Mouse (Mus musculus) midbrain, embryonic 11.5 days (tissue): Measurements from ENCODE around the gene Cdt1. TPM values are rescaled to one million over a fixed set of nuclear protein-coding genes. Genes with fewer than 3 reads are reported as not detected.

Source experiments
- ATAC-seq: fragments of 200-750 bp; cut with Nextera tagmentation; 2 replicates; pipeline ENCODE4 v1.8.0; 2017; ENCODE audit warnings: moderate TSS enrichment, moderate library complexity; ENCODE audit not compliant: low FRiP score
- DNase-seq: peaks from one replicate; pipeline ENCODE4 v3.0.0; 2015; ENCODE audit warnings: low spot score; ENCODE audit errors: missing footprints
- H3K27ac ChIP-seq: fragments of 300-500 bp; sonication (generic); 2 replicates; pipeline ENCODE4 v1.5.1; 2014; ENCODE audit warnings: low read depth, low read length
- H3K27me3 ChIP-seq: fragments of 300-500 bp; sonication (generic); 2 replicates; pipeline ENCODE4 v1.6.1; 2014; ENCODE audit warnings: mild to moderate bottlenecking, low read length, moderate library complexity, mixed read lengths; ENCODE audit not compliant: control insufficient read depth, insufficient read depth
- H3K36me3 ChIP-seq: fragments of 300-500 bp; sonication (generic); 2 replicates; pipeline ENCODE4 v1.6.1; 2014; ENCODE audit warnings: mild to moderate bottlenecking, low read length, moderate library complexity, mixed read lengths; ENCODE audit not compliant: control insufficient read depth, insufficient read depth
- H3K4me1 ChIP-seq: fragments of 300-500 bp; sonication (generic); 2 replicates; pipeline ENCODE4 v1.6.1; 2014; ENCODE audit warnings: low read length; ENCODE audit not compliant: control insufficient read depth, insufficient read depth
- H3K4me2 ChIP-seq: fragments of 300-500 bp; sonication (generic); 2 replicates; pipeline ENCODE4 v1.6.1; 2014; ENCODE audit warnings: mild to moderate bottlenecking, moderate library complexity
- H3K4me3 ChIP-seq: fragments of 300-500 bp; sonication (generic); 2 replicates; pipeline ENCODE4 v1.5.1; 2014; ENCODE audit warnings: low read depth, low read length
- H3K9ac ChIP-seq: fragments of 300-500 bp; sonication (generic); 2 replicates; pipeline ENCODE4 v1.6.1; 2014; ENCODE audit warnings: low read length
- H3K9me3 ChIP-seq: fragments of 300-500 bp; sonication (generic); 2 replicates; pipeline ENCODE4 v1.6.1; 2016; ENCODE audit warnings: low read length; ENCODE audit not compliant: control insufficient read depth
- WGBS: fragments of 180-500 bp; shearing (Covaris S2); extraction: QIAGEN DNeasy Blood & Tissue Kit; methylation state at CpG from one replicate; pipeline ENCODE4 v1.1.7; 2014; 5-methylcytosine and 5-hydroxymethylcytosine counted together
- polyA plus RNA-seq: library from polyadenylated mRNA; unstranded; fragments of >200 nt; fragmentation: Nextera tagmentation; extraction: Ambion mirVana; gene quantifications from 2 replicates; pipeline ENCODE4 v1.2.1, GENCODE M21; 2014

The Cdt1 gene
- polyA plus RNA-seq, 1 experiment from 2014 or later = 35.8 TPM

- Histone ChIP-seq H3K27me3 (no peaks in the 10 kb centered on the region), H3K4me3 (no peak overlapping the region), H3K9ac (no peak overlapping the region), H3K9me3 (no peaks in the 10 kb centered on the region), H3K4me1 (peaks cover 9% of the 10 kb centered on the region), H3K4me2 (no peak overlapping the region), H3K36me3 (no peaks in the 10 kb centered on the region), H3K27ac (no peak overlapping the region)
- 93% methylated on average over 3 of the region's 3 CpGs for WGBS
- no peak for DNase-seq
- ATAC-seq = no peak
These were observed 39.9 kb upstream of the Cdt1 start for GRCm38 (mm10) chr8:122527937-122528336.

- peaks cover under 1% of the 10 kb centered on the region for H3K4me1 ChIP-seq
These were observed 38.7 kb upstream of the Cdt1 start for GRCm38 (mm10) chr8:122529159-122529558.

GRCm38 (mm10) chr8:122531312-122531711 is 36.5 kb upstream of the Cdt1 start:
- WGBS = 86% methylated on average over 8 of the region's 8 CpGs
- H3K9ac ChIP-seq = no peak overlapping the region
- no peak overlapping the region for H3K27ac ChIP-seq
- H3K9me3 ChIP-seq = no peaks in the 10 kb centered on the region
- H3K36me3 ChIP-seq = no peaks in the 10 kb centered on the region
- no peak overlapping the region for H3K4me2 ChIP-seq
- no peaks in the 10 kb centered on the region for H3K4me1 ChIP-seq
- no peak overlapping the region for H3K4me3 ChIP-seq
- DNase-seq (no peak), ATAC-seq (no peak)
- H3K27me3 ChIP-seq = no peaks in the 10 kb centered on the region

More at GRCm38 (mm10) chr8:122529159-122529558, 38.7 kb upstream of the Cdt1 start:
- no peak overlapping the region for H3K9ac ChIP-seq
- H3K36me3 ChIP-seq = no peaks in the 10 kb centered on the region
- H3K27ac ChIP-seq = no peak overlapping the region
- no peak overlapping the region for H3K4me2 ChIP-seq
- H3K4me3 ChIP-seq = no peak overlapping the region
- H3K27me3 ChIP-seq = no peaks in the 10 kb centered on the region
- no peaks in the 10 kb centered on the region for H3K9me3 ChIP-seq
- ATAC-seq = no peak
- no peak for DNase-seq
- 78% methylated on average over 4 of the region's 4 CpGs for WGBS

- H3K36me3 ChIP-seq = no peaks in the 10 kb centered on the region
- WGBS = 77% methylated on average over 6 of the region's 6 CpGs
- no peak for DNase-seq
- no peak overlapping the region for H3K4me3 ChIP-seq
- no peaks in the 10 kb centered on the region for H3K4me1 ChIP-seq
- no peak overlapping the region for H3K9ac ChIP-seq
- H3K27me3 ChIP-seq = no peaks in the 10 kb centered on the region
- ATAC-seq = no peak
- no peak overlapping the region for H3K27ac ChIP-seq
- no peaks in the 10 kb centered on the region for H3K9me3 ChIP-seq
- no peak overlapping the region for H3K4me2 ChIP-seq
These were observed 30.8 kb upstream of the Cdt1 start for GRCm38 (mm10) chr8:122537033-122537432.

- no peak for ATAC-seq
- Histone ChIP-seq H3K4me1 (no peaks in the 10 kb centered on the region), H3K4me3 (no peak overlapping the region), H3K9me3 (no peaks in the 10 kb centered on the region), H3K9ac (no peak overlapping the region), H3K4me2 (no peak overlapping the region), H3K36me3 (no peaks in the 10 kb centered on the region; the same call in 1 of the 2 replicates), H3K27me3 (no peaks in the 10 kb centered on the region), H3K27ac (no peak overlapping the region)
- WGBS = 86% methylated on average over 2 of the region's 2 CpGs
- DNase-seq = no peak
These were observed 30.0 kb upstream of the Cdt1 start for GRCm38 (mm10) chr8:122537812-122538211.

- H3K4me2 ChIP-seq = no peak overlapping the region
- H3K36me3 ChIP-seq = no peaks in the 10 kb centered on the region; the same call in 1 of the 2 replicates
- no peak overlapping the region for H3K9ac ChIP-seq
- DNase-seq (no peak), ATAC-seq (no peak)
- H3K4me3 ChIP-seq = no peak overlapping the region
- WGBS = 88% methylated on average over 9 of the region's 9 CpGs
- H3K27ac ChIP-seq = no peak overlapping the region
- H3K9me3 ChIP-seq = no peaks in the 10 kb centered on the region
- no peaks in the 10 kb centered on the region for H3K27me3 ChIP-seq
- no peaks in the 10 kb centered on the region for H3K4me1 ChIP-seq
These were observed 29.3 kb upstream of the Cdt1 start for GRCm38 (mm10) chr8:122538310-122539076.

- no peaks in the 10 kb centered on the region for H3K27me3 ChIP-seq
- 90% methylated on average over 8 of the region's 8 CpGs for WGBS
- no peak for ATAC-seq
- H3K9me3 ChIP-seq = no peaks in the 10 kb centered on the region
- H3K4me2 ChIP-seq = no peak overlapping the region
- no peak for DNase-seq
- no peak overlapping the region for H3K4me3 ChIP-seq
- H3K36me3 ChIP-seq = no peaks in the 10 kb centered on the region; the same call in 1 of the 2 replicates
- no peak overlapping the region for H3K27ac ChIP-seq
- H3K9ac ChIP-seq = no peak overlapping the region
- no peaks in the 10 kb centered on the region; the same call in 1 of the 2 replicates for H3K4me1 ChIP-seq
These were observed 23.7 kb upstream of the Cdt1 start for GRCm38 (mm10) chr8:122544138-122544537.

- no peak overlapping the region for H3K27ac ChIP-seq
- H3K9me3 ChIP-seq = no peaks in the 10 kb centered on the region
- H3K4me1 ChIP-seq = peaks cover 4% of the 10 kb centered on the region
- H3K4me2 ChIP-seq = no peak overlapping the region
- no peaks in the 10 kb centered on the region; the same call in 1 of the 2 replicates for H3K36me3 ChIP-seq
- H3K9ac ChIP-seq = no peak overlapping the region
- ATAC-seq (0 out of 2 replicates have a peak, but pooled peaks have one; percentile 40), DNase-seq (no peak)
- 83% methylated on average over 7 of the region's 7 CpGs for WGBS
- H3K4me3 ChIP-seq = no peak overlapping the region
- peaks cover 14% of the 10 kb centered on the region for H3K27me3 ChIP-seq
These were observed 21.6 kb upstream of the Cdt1 start for GRCm38 (mm10) chr8:122546066-122546755.

- WGBS = 73% methylated on average over 24 of the region's 24 CpGs
- no peaks in the 10 kb centered on the region for H3K9me3 ChIP-seq
- DNase-seq (no peak), ATAC-seq (no peak)
- no peak overlapping the region for H3K9ac ChIP-seq
- peak overlapping the region; percentile 11; the same call in 1 of the 2 replicates for H3K4me2 ChIP-seq
- H3K27me3 ChIP-seq = peaks cover 21% of the 10 kb centered on the region
- H3K4me1 ChIP-seq = peaks cover 4% of the 10 kb centered on the region
- H3K27ac ChIP-seq = no peak overlapping the region; the same call in 1 of the 2 replicates
- H3K36me3 ChIP-seq = no peaks in the 10 kb centered on the region; the same call in 1 of the 2 replicates
- no peak overlapping the region for H3K4me3 ChIP-seq
These were observed 20.9 kb upstream of the Cdt1 start for GRCm38 (mm10) chr8:122546811-122547453.
